Mouse (Mus musculus): ENCODE data around the gene Neu1. TPM values are rescaled to one million over a fixed set of nuclear protein-coding genes. Genes with fewer than 3 reads are reported as not detected.

The Neu1 gene
- polyA plus RNA-seq, 1 experiment from 2014 or later: 40.6 TPM

GRCm38 (mm10) chr17:34978239-34978638 lies 47.2 kb downstream of the Neu1 start:
- no peak overlapping the region for H3K9ac ChIP-seq (ENCODE audit: low read length)

GRCm38 (mm10) chr17:34979631-34980030 lies 48.6 kb downstream of the Neu1 start:
- H3K9me3 ChIP-seq (replicated peaks; ENCODE audit: control insufficient read depth, low read length): no peaks in the 10 kb centered on the region
- no peak overlapping the region for H3K4me3 ChIP-seq (replicated peaks; ENCODE audit: low read length)
- no peak overlapping the region for H3K27ac ChIP-seq (ENCODE audit: low read length)
- H3K9ac ChIP-seq (ENCODE audit: low read length): no peak overlapping the region
- no peak for ATAC-seq (ENCODE audit: insufficient read depth, low FRiP score)
- no peak overlapping the region for H3K4me2 ChIP-seq (ENCODE audit: low read depth, low read length)
- no peaks in the 10 kb centered on the region for H3K27me3 ChIP-seq (ENCODE audit: control insufficient read depth, insufficient read depth, low read length)
- WGBS: 89% methylated on average over 4 of the region's 4 CpGs
- peaks cover 9% of the 10 kb centered on the region for H3K4me1 ChIP-seq (ENCODE audit: control insufficient read depth, insufficient read depth, low read length)
- H3K36me3 ChIP-seq (ENCODE audit: control insufficient read depth, insufficient read depth, low read length): no peaks in the 10 kb centered on the region

More at GRCm38 (mm10) chr17:34978239-34978638, 47.2 kb downstream of the Neu1 start:
- Histone ChIP-seq H3K4me1 (ENCODE audit: control insufficient read depth, insufficient read depth, low read length) (peaks cover 9% of the 10 kb centered on the region), H3K27me3 (ENCODE audit: control insufficient read depth, insufficient read depth, low read length) (no peaks in the 10 kb centered on the region), H3K9me3 (replicated peaks; ENCODE audit: control insufficient read depth, low read length) (no peaks in the 10 kb centered on the region), H3K36me3 (ENCODE audit: control insufficient read depth, insufficient read depth, low read length) (no peaks in the 10 kb centered on the region), H3K27ac (ENCODE audit: low read length) (no peak overlapping the region), H3K4me3 (replicated peaks; ENCODE audit: low read length) (no peak overlapping the region), H3K4me2 (ENCODE audit: low read depth, low read length) (no peak overlapping the region)
- no peak for ATAC-seq (ENCODE audit: insufficient read depth, low FRiP score)
- 87% methylated on average over 27 of the region's 27 CpGs for WGBS

- WGBS: 3% methylated on average over 2 of the region's 2 CpGs
- Histone ChIP-seq H3K4me3 (replicated peaks; ENCODE audit: low read length) (peak overlapping the region; percentile 79), H3K9me3 (replicated peaks; ENCODE audit: control insufficient read depth, low read length) (no peaks in the 10 kb centered on the region), H3K9ac (ENCODE audit: low read length) (peak overlapping the region; percentile 91), H3K4me2 (ENCODE audit: low read depth, low read length) (peak overlapping the region; percentile 93), H3K27me3 (ENCODE audit: control insufficient read depth, insufficient read depth, low read length) (no peaks in the 10 kb centered on the region), H3K4me1 (ENCODE audit: control insufficient read depth, insufficient read depth, low read length) (peaks cover 9% of the 10 kb centered on the region), H3K27ac (ENCODE audit: low read length) (no peak overlapping the region), H3K36me3 (ENCODE audit: control insufficient read depth, insufficient read depth, low read length) (peaks cover 4% of the 10 kb centered on the region; the same call in 1 of the 2 replicates)
- ATAC-seq (ENCODE audit: insufficient read depth, low FRiP score): no peak
Observed at GRCm38 (mm10) chr17:34980655-34981054, 49.6 kb downstream of the Neu1 start.

- peaks cover 9% of the 10 kb centered on the region for H3K4me1 ChIP-seq (ENCODE audit: control insufficient read depth, insufficient read depth, low read length)
- no peaks in the 10 kb centered on the region for H3K27me3 ChIP-seq (ENCODE audit: control insufficient read depth, insufficient read depth, low read length)
- ATAC-seq (ENCODE audit: insufficient read depth, low FRiP score): peak; percentile 94
- peaks cover 7% of the 10 kb centered on the region; the same call in 1 of the 2 replicates for H3K36me3 ChIP-seq (ENCODE audit: control insufficient read depth, insufficient read depth, low read length)
- peak within 1 kb of the TSS; percentile 91 for H3K9ac ChIP-seq (ENCODE audit: low read length)
- peak within 1 kb of the TSS; percentile 98 for H3K27ac ChIP-seq (ENCODE audit: low read length)
- H3K9me3 ChIP-seq (replicated peaks; ENCODE audit: control insufficient read depth, low read length): no peaks in the 10 kb centered on the region
- H3K4me3 ChIP-seq (replicated peaks; ENCODE audit: low read length): peak within 1 kb of the TSS; percentile 79
- WGBS: under 1% methylated on average over 58 of the region's 58 CpGs
- peak within 1 kb of the TSS; percentile 93 for H3K4me2 ChIP-seq (ENCODE audit: low read depth, low read length)
Observed at GRCm38 (mm10) chr17:34981690-34982180, 50.7 kb downstream of the Neu1 start, which contains the start of gene Lsm2. TSS of gene Lsm2 (plus strand) at chr17:34981862.

- H3K27ac ChIP-seq (ENCODE audit: low read length): peak overlapping the region; percentile 98
- ATAC-seq (ENCODE audit: insufficient read depth, low FRiP score): no peak
- H3K27me3 ChIP-seq (ENCODE audit: control insufficient read depth, insufficient read depth, low read length): no peaks in the 10 kb centered on the region
- H3K9ac ChIP-seq (ENCODE audit: low read length): peak overlapping the region; percentile 91
- 1% methylated on average over 15 of the region's 15 CpGs for WGBS
- peaks cover 7% of the 10 kb centered on the region; the same call in 1 of the 2 replicates for H3K36me3 ChIP-seq (ENCODE audit: control insufficient read depth, insufficient read depth, low read length)
- H3K4me2 ChIP-seq (ENCODE audit: low read depth, low read length): peak overlapping the region; percentile 93
- H3K9me3 ChIP-seq (replicated peaks; ENCODE audit: control insufficient read depth, low read length): no peaks in the 10 kb centered on the region
- H3K4me3 ChIP-seq (replicated peaks; ENCODE audit: low read length): peak overlapping the region; percentile 79
- peaks cover 9% of the 10 kb centered on the region for H3K4me1 ChIP-seq (ENCODE audit: control insufficient read depth, insufficient read depth, low read length)
Observed at GRCm38 (mm10) chr17:34982328-34982727, 51.3 kb downstream of the Neu1 start.

- Histone ChIP-seq H3K27me3 (ENCODE audit: control insufficient read depth, insufficient read depth, low read length) (no peaks in the 10 kb centered on the region), H3K27ac (ENCODE audit: low read length) (no peak overlapping the region), H3K9me3 (replicated peaks; ENCODE audit: control insufficient read depth, low read length) (no peaks in the 10 kb centered on the region), H3K4me2 (ENCODE audit: low read depth, low read length) (no peak overlapping the region), H3K4me3 (replicated peaks; ENCODE audit: low read length) (no peak overlapping the region), H3K9ac (ENCODE audit: low read length) (no peak overlapping the region), H3K36me3 (ENCODE audit: control insufficient read depth, insufficient read depth, low read length) (peaks cover 7% of the 10 kb centered on the region; the same call in 1 of the 2 replicates), H3K4me1 (ENCODE audit: control insufficient read depth, insufficient read depth, low read length) (peaks cover 9% of the 10 kb centered on the region)
- 76% methylated on average over 2 of the region's 2 CpGs for WGBS
- no peak for ATAC-seq (ENCODE audit: insufficient read depth, low FRiP score)
Observed at GRCm38 (mm10) chr17:34984218-34984617, 53.2 kb downstream of the Neu1 start.

Other genes starting within 250 kb of the Neu1 start
- gene C4b, start 187.4 kb upstream of the Neu1 start, polyA plus RNA-seq (2015; fragmentation: Nextera tagmentation; extraction: Ambion mirVana): 0.89 and 0.99 TPM in 2 replicates
- gene Cyp21a1, start 126.7 kb upstream of the Neu1 start, polyA plus RNA-seq (2015; fragmentation: Nextera tagmentation; extraction: Ambion mirVana): 0.21 and 6.9 TPM in 2 replicates
- gene Stk19, start 94.3 kb upstream of the Neu1 start, polyA plus RNA-seq (2015; fragmentation: Nextera tagmentation; extraction: Ambion mirVana): 23.8 and 25.8 TPM in 2 replicates
- gene Dxo, start 94.2 kb upstream of the Neu1 start, polyA plus RNA-seq (2015; fragmentation: Nextera tagmentation; extraction: Ambion mirVana): 48.9 and 53.3 TPM in 2 replicates
- 45.0 and 48.1 TPM in 2 replicates for gene Skiv2l, start 81.0 kb upstream of the Neu1 start, polyA plus RNA-seq (2015; fragmentation: Nextera tagmentation; extraction: Ambion mirVana)
- 89.5 and 96.4 TPM in 2 replicates for gene Nelfe, start 80.9 kb upstream of the Neu1 start, polyA plus RNA-seq (2015; fragmentation: Nextera tagmentation; extraction: Ambion mirVana)
- gene Cfb, start 68.7 kb upstream of the Neu1 start, polyA plus RNA-seq (2015; fragmentation: Nextera tagmentation; extraction: Ambion mirVana): 27.8 and 28.9 TPM in 2 replicates
- gene Zbtb12, start 51.8 kb upstream of the Neu1 start, polyA plus RNA-seq (2015; fragmentation: Nextera tagmentation; extraction: Ambion mirVana): 1.0 and 1.1 TPM in 2 replicates
- gene Gm20547, start 49.2 kb upstream of the Neu1 start, polyA plus RNA-seq (2015; fragmentation: Nextera tagmentation; extraction: Ambion mirVana): 0.49 TPM in 1 of 2 replicates, not detected in the other
- gene C2, start 33.0 kb upstream of the Neu1 start, polyA plus RNA-seq (2015; fragmentation: Nextera tagmentation; extraction: Ambion mirVana): 4.4 and 5.5 TPM in 2 replicates
- gene Ehmt2, start 32.8 kb upstream of the Neu1 start, polyA plus RNA-seq (2015; fragmentation: Nextera tagmentation; extraction: Ambion mirVana): 61.0 and 61.1 TPM in 2 replicates
- 19.3 and 21.1 TPM in 2 replicates for gene Slc44a4, start 16.8 kb upstream of the Neu1 start, polyA plus RNA-seq (2015; fragmentation: Nextera tagmentation; extraction: Ambion mirVana)
- gene Hspa1b, start 28.0 kb downstream of the Neu1 start, polyA plus RNA-seq (2015; fragmentation: Nextera tagmentation; extraction: Ambion mirVana): 0.94 and 1.4 TPM in 2 replicates
- 0.27 TPM in 1 of 2 replicates, not detected in the other for gene Gm20481, start 38.7 kb downstream of the Neu1 start, polyA plus RNA-seq (2015; fragmentation: Nextera tagmentation; extraction: Ambion mirVana)
- gene Hspa1a, start 40.9 kb downstream of the Neu1 start, polyA plus RNA-seq (2015; fragmentation: Nextera tagmentation; extraction: Ambion mirVana): 13.7 and 16.3 TPM in 2 replicates
- 0.96 and 1.4 TPM in 2 replicates for gene Hspa1l, start 41.5 kb downstream of the Neu1 start, polyA plus RNA-seq (2015; fragmentation: Nextera tagmentation; extraction: Ambion mirVana)
- 145 and 146 TPM in 2 replicates for gene Lsm2, start 50.6 kb downstream of the Neu1 start, polyA plus RNA-seq (2015; fragmentation: Nextera tagmentation; extraction: Ambion mirVana)
- gene Vars, start 69.7 kb downstream of the Neu1 start, polyA plus RNA-seq (2015; fragmentation: Nextera tagmentation; extraction: Ambion mirVana): 81.1 and 82.1 TPM in 2 replicates
- gene Vwa7, start 85.3 kb downstream of the Neu1 start, polyA plus RNA-seq (2015; fragmentation: Nextera tagmentation; extraction: Ambion mirVana): 0.26 and 0.42 TPM in 2 replicates
- gene Sapcd1, start 96.8 kb downstream of the Neu1 start, polyA plus RNA-seq (2015; fragmentation: Nextera tagmentation; extraction: Ambion mirVana): 14.2 and 14.3 TPM in 2 replicates
- gene Msh5, start 115.5 kb downstream of the Neu1 start, polyA plus RNA-seq (2015; fragmentation: Nextera tagmentation; extraction: Ambion mirVana): 3.9 and 4.2 TPM in 2 replicates
- gene Clic1, start 118.7 kb downstream of the Neu1 start, polyA plus RNA-seq (2015; fragmentation: Nextera tagmentation; extraction: Ambion mirVana): 396 and 441 TPM in 2 replicates
- 190 and 193 TPM in 2 replicates for gene Ddah2, start 127.8 kb downstream of the Neu1 start, polyA plus RNA-seq (2015; fragmentation: Nextera tagmentation; extraction: Ambion mirVana)
- gene Ly6g6c, start 134.1 kb downstream of the Neu1 start, polyA plus RNA-seq (2015; fragmentation: Nextera tagmentation; extraction: Ambion mirVana): 50.6 and 109 TPM in 2 replicates
- 0.48 and 1.0 TPM in 2 replicates for gene Mpig6b, start 134.9 kb downstream of the Neu1 start, polyA plus RNA-seq (2015; fragmentation: Nextera tagmentation; extraction: Ambion mirVana)
- gene Ly6g6e, start 145.6 kb downstream of the Neu1 start, polyA plus RNA-seq (2015; fragmentation: Nextera tagmentation; extraction: Ambion mirVana): 32.3 and 49.2 TPM in 2 replicates
- gene Ly6g6d, start 146.8 kb downstream of the Neu1 start, polyA plus RNA-seq (2015; fragmentation: Nextera tagmentation; extraction: Ambion mirVana): 3.2 and 4.1 TPM in 2 replicates
- gene Ly6g6f, start 154.4 kb downstream of the Neu1 start, polyA plus RNA-seq (2015; fragmentation: Nextera tagmentation; extraction: Ambion mirVana): 0.46 and 0.54 TPM in 2 replicates
- 95.8 and 97.9 TPM in 2 replicates for gene Abhd16a, start 158.0 kb downstream of the Neu1 start, polyA plus RNA-seq (2015; fragmentation: Nextera tagmentation; extraction: Ambion mirVana)
- gene Ly6g5c, start 177.0 kb downstream of the Neu1 start, polyA plus RNA-seq (2015; fragmentation: Nextera tagmentation; extraction: Ambion mirVana): not detected in 2 replicates
- gene Ly6g5b, start 184.2 kb downstream of the Neu1 start, polyA plus RNA-seq (2015; fragmentation: Nextera tagmentation; extraction: Ambion mirVana): 0.53 and 0.89 TPM in 2 replicates
- gene Gpank1, start 190.2 kb downstream of the Neu1 start, polyA plus RNA-seq (2015; fragmentation: Nextera tagmentation; extraction: Ambion mirVana): 18.1 and 19.4 TPM in 2 replicates
- 245 and 269 TPM in 2 replicates for gene Csnk2b, start 190.8 kb downstream of the Neu1 start, polyA plus RNA-seq (2015; fragmentation: Nextera tagmentation; extraction: Ambion mirVana)
- gene D17H6S53E, start 195.1 kb downstream of the Neu1 start, polyA plus RNA-seq (2015; fragmentation: Nextera tagmentation; extraction: Ambion mirVana): 11.7 and 14.2 TPM in 2 replicates
- gene Apom, start 200.8 kb downstream of the Neu1 start, polyA plus RNA-seq (2015; fragmentation: Nextera tagmentation; extraction: Ambion mirVana): 24.9 and 34.0 TPM in 2 replicates
- 41.2 and 48.4 TPM in 2 replicates for gene Bag6, start 203.9 kb downstream of the Neu1 start, polyA plus RNA-seq (2015; fragmentation: Nextera tagmentation; extraction: Ambion mirVana)
- gene Prrc2a, start 233.6 kb downstream of the Neu1 start, polyA plus RNA-seq (2015; fragmentation: Nextera tagmentation; extraction: Ambion mirVana): 111 and 125 TPM in 2 replicates
- 19.9 and 20.2 TPM in 2 replicates for gene Aif1, start 244.8 kb downstream of the Neu1 start, polyA plus RNA-seq (2015; fragmentation: Nextera tagmentation; extraction: Ambion mirVana)

All from stomach, embryonic 16.5 days (tissue).